Mouse (Mus musculus) ES-Bruce4 (cell line): ENCODE measurements around the gene Elavl1.

Source experiments
- CTCF ChIP-seq: IDR thresholded peaks from one replicate; pipeline ENCODE4 v1.8.1; 2011; ENCODE audit warnings: low read depth, low read length
- EP300 ChIP-seq: IDR thresholded peaks from 2 replicates; pipeline ENCODE4 v1.6.1; 2011; ENCODE audit warnings: low read depth, low read length; ENCODE audit not compliant: insufficient read depth
- POLR2A ChIP-seq: IDR thresholded peaks from one replicate; pipeline ENCODE4 v1.8.1; 2011; ENCODE audit warnings: low read length; ENCODE audit not compliant: insufficient read depth

- TF ChIP-seq CTCF: no peak
- no peak for TF ChIP-seq POLR2A
- TF ChIP-seq EP300: no peak
Observed at GRCm38 (mm10) chr8:4329000-4329399, 3.8 kb upstream of the Elavl1 start.
